Mouse (Mus musculus): Measurements from ENCODE around the gene Klri1. TPM values are rescaled to one million over a fixed set of nuclear protein-coding genes. Genes with fewer than 3 reads are reported as not detected.
"Not testable (repeated sequence)": the region's sequence is repeated elsewhere in the genome, so short reads cannot be mapped to it uniquely, and the experiment has no call there.

Gene Klri1
- total RNA-seq (2015; ENCODE audit: low replicate concordance) (not detected in 2 replicates), total RNA-seq (2017; ENCODE audit: low replicate concordance) (not detected in 2 replicates)

DNA sequence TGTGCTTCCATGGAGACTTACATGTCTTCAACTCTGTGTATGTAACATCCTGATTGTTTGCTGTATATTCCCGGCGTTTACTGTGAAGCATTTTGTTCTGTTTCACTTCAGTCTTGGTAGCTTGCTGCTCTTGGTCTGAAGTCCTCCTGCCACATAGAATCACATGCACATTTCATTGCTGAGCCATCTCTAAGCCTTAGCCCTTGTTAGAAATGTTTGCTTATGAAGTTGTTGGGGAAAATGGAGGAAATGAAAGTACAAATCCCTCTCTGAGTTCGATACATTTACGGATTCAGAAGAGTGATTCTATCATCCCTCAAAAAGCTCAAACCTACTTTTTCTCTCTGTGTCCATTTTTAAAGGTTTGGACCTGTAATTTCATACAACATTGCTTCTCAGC, at the start of gene Klri1:
Gene Klri1, minus strand, starts transcription at position 101 of the 400 bp plus-strand sequence.
- ATAC-seq (replicated peaks; ENCODE audit: low FRiP score, poor library complexity, severe bottlenecking), result no peak

DNA sequence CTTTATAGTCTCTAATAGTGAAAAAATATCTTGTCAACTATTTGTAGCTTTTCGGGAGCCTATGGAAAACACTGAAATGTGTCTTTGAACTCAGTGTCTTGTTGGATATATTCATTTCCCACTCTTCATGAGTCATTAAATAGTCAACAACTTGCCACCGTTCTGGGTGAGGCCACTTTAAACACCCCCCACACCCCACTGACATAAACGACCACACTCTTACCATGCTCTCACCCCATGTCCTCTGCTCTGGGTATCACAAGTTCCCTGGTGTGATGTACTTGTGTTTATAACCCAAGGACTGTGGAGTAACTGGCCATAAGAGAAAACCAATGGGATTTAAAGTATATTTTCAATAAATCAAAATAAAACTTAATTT, 30.7 kb upstream of the Klri1 start:
- ATAC-seq (replicated peaks; ENCODE audit: low FRiP score, poor library complexity, severe bottlenecking), result no peak

DNA sequence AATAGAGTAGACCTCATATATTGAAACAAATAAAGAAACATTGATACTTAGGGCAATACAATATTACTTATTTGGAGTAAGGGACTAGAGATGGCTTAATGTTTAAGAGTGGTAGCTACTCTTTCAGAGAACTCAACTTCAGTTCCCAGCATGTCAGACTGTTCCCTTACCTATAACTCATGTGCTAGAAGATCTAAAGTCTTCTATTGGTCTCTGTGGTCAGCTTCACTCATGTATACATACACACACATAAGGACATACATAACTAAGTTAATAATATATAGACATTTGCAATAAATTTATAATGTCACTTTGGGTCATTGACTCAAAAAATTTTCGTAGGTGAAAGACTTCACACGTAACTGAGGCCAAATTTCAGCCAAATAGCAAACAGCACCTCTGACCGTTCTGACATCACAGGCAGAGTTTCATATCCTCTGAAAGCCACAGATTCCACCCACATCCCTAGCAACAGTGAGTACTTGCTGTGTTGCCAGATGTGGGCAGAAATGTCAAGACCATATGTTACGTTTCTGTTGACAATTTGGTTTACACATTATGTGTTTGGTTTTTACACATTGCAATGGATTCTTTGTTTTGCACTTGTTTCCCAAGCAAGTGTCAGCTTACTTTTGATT, 30.2 kb upstream of the Klri1 start:
- ATAC-seq (replicated peaks; ENCODE audit: low FRiP score, poor library complexity, severe bottlenecking), result no peak

DNA sequence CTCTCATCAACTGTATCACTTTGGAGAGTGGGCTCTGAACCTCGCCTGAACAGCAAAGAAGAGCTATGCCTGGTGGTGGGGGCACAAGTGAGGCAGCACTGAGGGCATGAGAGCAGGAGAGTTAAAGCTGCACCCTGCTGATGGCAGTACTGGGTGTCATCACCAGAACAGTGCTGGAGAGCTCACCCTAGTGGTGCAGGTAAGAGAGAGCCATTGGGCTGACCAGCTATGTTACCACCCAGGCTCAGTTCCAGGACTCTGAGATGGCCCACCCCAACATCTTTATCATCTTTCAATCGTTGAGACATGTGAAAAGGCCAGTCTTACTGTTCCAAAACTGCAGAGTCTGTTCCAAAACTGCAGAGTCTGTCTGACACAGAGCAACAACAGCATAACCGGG, 29.2 kb upstream of the Klri1 start:
- no peak for ATAC-seq (replicated peaks; ENCODE audit: low FRiP score, poor library complexity, severe bottlenecking)

DNA sequence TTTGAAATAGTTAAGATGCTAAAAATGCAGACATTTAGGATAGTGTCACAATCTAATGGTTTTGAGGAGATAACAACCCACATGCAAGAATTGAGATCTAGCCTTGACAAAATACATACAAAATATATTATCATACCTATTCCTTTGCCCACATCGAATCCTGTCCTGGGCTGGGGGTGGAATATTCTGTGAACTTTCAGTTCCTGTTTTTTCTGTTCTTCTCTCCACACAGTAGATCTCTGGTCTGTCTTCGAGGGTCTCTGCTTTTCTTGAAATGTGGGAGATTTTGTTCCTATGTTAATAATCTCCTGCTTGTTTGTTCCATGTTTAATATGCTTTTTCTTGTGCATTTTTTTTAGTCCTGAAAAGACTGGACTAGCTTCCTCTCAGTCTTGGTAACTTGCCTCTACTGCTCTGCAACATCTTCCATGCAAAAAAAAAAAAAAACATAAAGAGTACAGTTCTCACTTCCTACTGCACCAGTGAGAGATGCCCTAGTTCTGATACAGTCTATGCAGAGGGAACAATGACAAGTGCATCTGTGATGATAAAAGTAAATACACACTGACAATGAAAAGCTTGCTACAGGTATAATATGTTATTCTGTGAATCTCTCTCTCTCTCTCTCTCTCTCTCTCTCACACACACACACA, 23.3 kb upstream of the Klri1 start, which contains the start of gene Klri2:
Gene Klri2, minus strand, starts transcription at position 416 of the 653 bp plus-strand sequence.
- ATAC-seq (replicated peaks; ENCODE audit: low FRiP score, poor library complexity, severe bottlenecking), result no peak

DNA sequence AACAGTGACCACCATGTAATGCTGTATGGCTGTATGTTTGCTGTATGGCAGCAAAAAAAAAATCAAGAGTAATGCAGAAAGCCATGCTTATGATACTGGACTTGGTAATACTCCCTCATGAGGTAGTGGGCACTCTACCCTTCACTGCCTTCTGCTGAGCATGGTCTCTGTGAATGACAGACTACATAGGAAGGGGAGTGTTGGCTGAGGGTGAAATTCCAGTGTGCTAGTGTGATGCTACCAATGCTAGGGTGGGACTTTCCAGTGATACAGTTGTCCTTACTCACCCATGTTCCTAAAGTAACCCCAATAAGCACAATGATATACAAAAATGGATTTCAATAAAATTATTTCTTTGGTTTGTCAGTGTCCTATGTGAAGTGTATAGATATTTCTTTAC, 19.5 kb upstream of the Klri1 start:
- no peak for ATAC-seq (replicated peaks; ENCODE audit: low FRiP score, poor library complexity, severe bottlenecking)

DNA sequence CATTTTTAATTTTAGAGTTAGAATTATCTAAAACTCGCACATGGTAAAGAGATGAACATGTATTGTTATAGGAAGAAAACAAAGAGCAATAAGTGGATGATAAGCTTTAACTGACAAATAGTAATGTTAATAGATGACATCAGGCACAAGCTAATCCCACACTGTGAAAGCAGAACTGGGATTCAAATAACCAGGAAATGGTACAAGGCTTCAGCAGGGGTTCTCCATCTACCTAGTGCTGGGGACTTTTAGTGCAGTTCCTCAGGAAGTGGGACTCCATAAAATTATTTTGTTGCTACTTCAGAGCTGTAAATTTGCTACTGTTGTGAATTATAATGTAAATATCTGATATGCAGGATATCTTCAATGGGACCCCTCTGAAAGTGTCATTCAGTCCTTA, 10.3 kb upstream of the Klri1 start:
- no peak for ATAC-seq (replicated peaks; ENCODE audit: low FRiP score, poor library complexity, severe bottlenecking)

DNA sequence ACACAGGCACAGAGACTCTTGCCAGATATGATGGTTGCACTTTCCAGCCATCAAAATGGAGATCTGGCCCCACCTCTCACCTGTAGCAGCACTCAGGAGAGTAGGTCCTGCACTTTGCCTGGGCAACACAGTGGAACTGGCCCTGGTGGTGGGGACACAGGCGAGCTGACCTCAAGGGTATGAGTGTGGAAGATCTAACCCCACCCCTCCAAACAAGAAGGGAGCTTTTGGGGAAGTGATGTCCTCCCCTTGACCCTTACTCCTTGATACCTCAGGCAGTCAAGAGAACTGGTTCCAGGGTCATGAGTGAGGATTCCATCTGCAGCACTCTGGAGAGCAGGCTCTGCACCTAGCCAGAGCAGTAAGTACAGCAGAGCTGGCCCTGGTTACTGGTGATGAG, 4.5 kb upstream of the Klri1 start:
- ATAC-seq (replicated peaks; ENCODE audit: low FRiP score, poor library complexity, severe bottlenecking), result no peak

DNA sequence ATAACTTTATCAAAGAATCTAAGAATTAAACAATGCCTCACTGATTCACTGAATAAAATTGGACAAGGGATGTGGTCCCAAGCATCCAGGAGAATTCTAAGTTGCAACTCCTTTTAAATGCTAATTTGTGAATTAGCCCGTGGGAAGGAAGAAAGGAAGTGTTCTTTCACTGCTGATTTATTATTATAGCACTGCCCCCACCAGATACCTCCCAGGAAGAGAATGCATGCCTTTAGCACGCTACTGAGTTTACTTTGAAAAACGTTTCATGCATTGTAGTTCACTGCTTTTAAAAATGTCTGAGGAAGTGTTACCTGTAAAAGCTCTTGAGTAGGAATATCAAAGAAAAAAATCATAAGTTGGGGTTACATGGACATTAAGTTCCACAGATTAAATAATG, 3.6 kb upstream of the Klri1 start:
- no peak for ATAC-seq (replicated peaks; ENCODE audit: low FRiP score, poor library complexity, severe bottlenecking)

DNA sequence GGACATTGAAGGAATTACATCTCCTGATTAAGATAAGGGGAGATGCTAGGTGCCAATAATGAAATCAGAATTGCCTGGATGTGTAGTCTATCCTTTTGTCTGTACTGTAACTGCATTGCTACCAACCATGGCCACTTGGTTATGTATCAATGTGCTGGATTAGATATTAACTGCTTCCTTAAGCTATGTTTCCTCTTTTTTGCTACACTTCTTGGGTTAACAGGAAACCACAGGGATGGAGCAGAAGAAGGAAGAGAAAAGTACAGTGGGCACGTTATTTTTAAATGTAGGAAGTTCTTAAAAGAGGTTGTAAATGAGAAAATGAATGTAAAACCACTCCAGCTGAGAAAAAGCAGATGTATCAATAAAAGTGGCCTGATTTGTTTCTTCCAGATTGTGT, 3.4 kb downstream of the Klri1 start:
- no peak for ATAC-seq (replicated peaks; ENCODE audit: low FRiP score, poor library complexity, severe bottlenecking)

DNA sequence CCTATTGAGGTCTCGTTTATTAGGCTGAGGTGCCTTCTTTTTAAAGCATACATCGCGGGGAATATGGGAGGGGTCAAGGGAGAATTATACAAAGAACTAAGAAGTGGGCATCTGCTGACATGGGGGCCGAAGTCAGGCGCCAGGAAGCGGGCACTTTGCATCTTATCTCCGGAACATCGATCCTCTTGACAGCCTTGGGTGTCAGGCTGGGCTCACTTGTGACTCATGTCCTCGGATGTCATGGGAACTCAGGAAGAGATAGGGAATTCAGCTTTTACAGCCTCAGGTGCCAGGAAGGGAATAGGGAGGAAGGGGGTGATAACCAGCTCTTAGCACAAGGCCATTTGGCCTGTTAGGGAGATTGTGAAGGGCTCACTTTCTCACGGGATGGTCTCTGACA, 25.5 kb downstream of the Klri1 start:
- not testable (repeated sequence) for ATAC-seq (replicated peaks; ENCODE audit: low FRiP score, poor library complexity, severe bottlenecking)

DNA sequence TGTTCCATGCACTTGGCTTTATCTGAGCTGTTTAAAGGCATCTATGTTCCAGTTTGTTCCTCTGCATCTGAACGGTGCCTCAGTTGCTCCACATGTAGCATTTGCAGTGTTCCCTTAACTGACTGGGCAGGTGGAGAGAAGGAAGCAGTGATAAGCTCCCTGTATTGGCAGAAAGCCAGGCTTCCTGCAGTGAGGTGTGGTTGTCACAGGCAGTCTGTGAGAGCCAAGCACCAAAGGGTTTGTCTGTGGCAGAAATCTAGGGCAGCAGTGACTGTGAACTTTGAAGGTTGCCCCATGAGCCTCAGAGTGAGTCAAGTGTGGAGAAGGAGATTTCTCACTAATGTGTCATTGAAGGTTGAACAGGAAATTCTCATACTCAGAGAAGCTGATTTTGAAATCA, 36.6 kb downstream of the Klri1 start:
- no peak for ATAC-seq (replicated peaks; ENCODE audit: low FRiP score, poor library complexity, severe bottlenecking)

DNA sequence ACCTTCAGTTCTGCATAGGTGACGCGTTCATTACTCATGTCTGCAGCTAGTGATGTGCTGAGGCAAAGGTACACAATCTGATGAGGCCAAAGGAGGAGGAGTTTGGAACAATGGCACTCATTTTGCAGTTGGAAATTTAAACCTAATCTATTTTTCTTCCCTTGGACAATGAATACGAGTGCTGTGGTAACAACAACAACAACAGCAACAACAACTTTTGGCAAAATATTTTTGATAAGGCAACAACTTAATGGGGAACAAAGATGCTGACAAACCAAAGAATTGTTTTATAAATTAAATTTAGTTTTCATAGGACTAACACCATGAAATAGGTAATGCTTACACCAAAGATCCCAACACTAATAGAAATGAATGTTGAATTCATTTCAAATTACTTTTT, 38.1 kb downstream of the Klri1 start, which contains the start of gene Klrc1:
Gene Klrc1, minus strand, starts transcription at position 101 of the 400 bp plus-strand sequence.
- ATAC-seq (replicated peaks; ENCODE audit: low FRiP score, poor library complexity, severe bottlenecking), result no peak

DNA sequence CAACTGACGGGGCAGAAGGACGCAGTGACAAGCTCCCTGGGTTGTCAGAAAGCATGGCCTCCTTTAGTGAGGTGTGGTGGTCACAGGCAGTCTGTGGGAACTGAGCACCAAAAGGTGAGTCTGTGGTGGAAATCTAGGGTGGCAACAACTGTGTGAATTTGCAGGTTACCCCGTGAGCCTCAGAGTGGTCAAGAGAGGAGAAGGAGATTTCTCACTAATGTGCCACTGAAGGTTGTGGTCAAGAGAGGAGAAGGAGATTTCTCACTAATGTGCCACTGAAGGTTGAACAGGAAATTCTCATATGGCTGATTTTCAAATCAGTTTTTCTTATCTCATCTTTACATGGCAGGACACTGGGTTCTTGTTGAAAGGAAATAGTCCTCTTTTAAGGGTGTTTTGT, 55.6 kb downstream of the Klri1 start:
- ATAC-seq (replicated peaks; ENCODE audit: low FRiP score, poor library complexity, severe bottlenecking), result not testable (repeated sequence)

DNA sequence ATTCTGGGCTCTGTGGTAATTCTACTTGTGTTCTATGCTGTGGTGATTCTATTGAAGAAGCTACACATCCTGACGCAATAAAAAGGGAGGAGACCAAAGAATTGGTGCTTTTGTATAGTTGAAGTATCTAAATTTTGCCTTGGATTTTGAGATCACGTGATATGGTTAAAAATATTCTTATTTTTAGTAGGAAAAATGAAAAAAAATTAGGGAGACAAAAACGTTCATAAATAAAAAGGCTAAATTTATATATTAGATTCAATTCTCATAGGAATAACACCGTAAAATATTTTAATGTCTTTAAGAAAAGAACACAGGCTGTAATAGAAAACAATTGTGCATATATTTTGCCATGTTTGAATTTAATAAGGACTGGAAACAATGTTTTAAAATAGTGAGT, 56.3 kb downstream of the Klri1 start, which contains the start of gene Klrc2:
Gene Klrc2, minus strand, starts transcription at position 101 of the 400 bp plus-strand sequence.
- ATAC-seq (replicated peaks; ENCODE audit: low FRiP score, poor library complexity, severe bottlenecking), result not testable (repeated sequence)

Other genes starting within 250 kb of the Klri1 start
- 6.9 and 13.8 TPM in 2 replicates for gene Olr1, start 210.0 kb downstream of the Klri1 start, total RNA-seq (2015; ENCODE audit: low replicate concordance)
- gene Olr1, start 210.0 kb downstream of the Klri1 start, total RNA-seq (2017; ENCODE audit: low replicate concordance), result 10.0 and 12.6 TPM in 2 replicates
- not detected in 2 replicates for gene Tmem52b, start 204.6 kb downstream of the Klri1 start, total RNA-seq (2015; ENCODE audit: low replicate concordance)
- gene Tmem52b, start 204.6 kb downstream of the Klri1 start, total RNA-seq (2017; ENCODE audit: low replicate concordance), result not detected in 2 replicates
- 14.0 and 22.6 TPM in 2 replicates for gene Gabarapl1, start 184.0 kb downstream of the Klri1 start, total RNA-seq (2015; ENCODE audit: low replicate concordance)
- 31.4 and 36.7 TPM in 2 replicates for gene Gabarapl1, start 184.0 kb downstream of the Klri1 start, total RNA-seq (2017; ENCODE audit: low replicate concordance)
- not detected in 2 replicates for gene Klre1, start 139.2 kb downstream of the Klri1 start, total RNA-seq (2015; ENCODE audit: low replicate concordance)
- gene Klre1, start 139.2 kb downstream of the Klri1 start, total RNA-seq (2017; ENCODE audit: low replicate concordance), result 1.1 TPM in 1 of 2 replicates, not detected in the other
- not detected in 2 replicates for gene Klrd1, start 125.3 kb downstream of the Klri1 start, total RNA-seq (2015; ENCODE audit: low replicate concordance)
- 2.4 TPM in 1 of 2 replicates, not detected in the other for gene Klrd1, start 125.3 kb downstream of the Klri1 start, total RNA-seq (2017; ENCODE audit: low replicate concordance)
- 1.7 and 2.9 TPM in 2 replicates for gene Klrk1, start 93.3 kb downstream of the Klri1 start, total RNA-seq (2015; ENCODE audit: low replicate concordance)
- 3.4 and 6.6 TPM in 2 replicates for gene Klrk1, start 93.3 kb downstream of the Klri1 start, total RNA-seq (2017; ENCODE audit: low replicate concordance)
- gene Klrc3, start 73.8 kb downstream of the Klri1 start, total RNA-seq (2015; ENCODE audit: low replicate concordance), result not detected in 2 replicates
- gene Klrc3, start 73.8 kb downstream of the Klri1 start, total RNA-seq (2017; ENCODE audit: low replicate concordance), result not detected in 2 replicates
- 1.0 TPM in 1 of 2 replicates, not detected in the other for gene Klrc2, start 56.4 kb downstream of the Klri1 start, total RNA-seq (2015; ENCODE audit: low replicate concordance)
- 0.42 and 1.3 TPM in 2 replicates for gene Klrc2, start 56.4 kb downstream of the Klri1 start, total RNA-seq (2017; ENCODE audit: low replicate concordance)
- 0.63 TPM in 1 of 2 replicates, not detected in the other for gene Klrc1, start 38.2 kb downstream of the Klri1 start, total RNA-seq (2015; ENCODE audit: low replicate concordance)
- gene Klrc1, start 38.2 kb downstream of the Klri1 start, total RNA-seq (2017; ENCODE audit: low replicate concordance), result 2.2 and 3.1 TPM in 2 replicates
- not detected in 2 replicates for gene Klri2, start 23.4 kb upstream of the Klri1 start, total RNA-seq (2015; ENCODE audit: low replicate concordance)
- gene Klri2, start 23.4 kb upstream of the Klri1 start, total RNA-seq (2017; ENCODE audit: low replicate concordance), result not detected in 2 replicates
- not detected in 2 replicates for gene Gm156, start 67.1 kb upstream of the Klri1 start, total RNA-seq (2015; ENCODE audit: low replicate concordance)
- gene Gm156, start 67.1 kb upstream of the Klri1 start, total RNA-seq (2017; ENCODE audit: low replicate concordance), result not detected in 2 replicates
- not detected in 2 replicates for gene Gm17631, start 145.5 kb upstream of the Klri1 start, total RNA-seq (2015; ENCODE audit: low replicate concordance)
- not detected in 2 replicates for gene Gm17631, start 145.5 kb upstream of the Klri1 start, total RNA-seq (2017; ENCODE audit: low replicate concordance)
- 4.0 and 4.2 TPM in 2 replicates for gene Klra17, start 159.5 kb upstream of the Klri1 start, total RNA-seq (2015; ENCODE audit: low replicate concordance)
- gene Klra17, start 159.5 kb upstream of the Klri1 start, total RNA-seq (2017; ENCODE audit: low replicate concordance), result not detected in 2 replicates
- not detected in 2 replicates for gene Klra5, start 200.5 kb upstream of the Klri1 start, total RNA-seq (2015; ENCODE audit: low replicate concordance)
- gene Klra5, start 200.5 kb upstream of the Klri1 start, total RNA-seq (2017; ENCODE audit: low replicate concordance), result not detected in 2 replicates